Mouse (Mus musculus) heart, embryonic 12.5 days (tissue): ENCODE results near the gene Chd6. TPM values are rescaled to one million over a fixed set of nuclear protein-coding genes. Genes with fewer than 3 reads are reported as not detected.

Experiments
- ATAC-seq: fragments of 200-750 bp; cut with Nextera tagmentation; 2 replicates; pipeline ENCODE4 v1.8.0; 2017; ENCODE audit warnings: moderate TSS enrichment, moderate library complexity; ENCODE audit not compliant: insufficient number of reproducible peaks, low FRiP score
- H3K27ac ChIP-seq: fragments of 300-500 bp; sonication (generic); 2 replicates; pipeline ENCODE4 v1.5.1; 2016; ENCODE audit warnings: mild to moderate bottlenecking, moderate library complexity; ENCODE audit not compliant: poor library complexity, severe bottlenecking
- H3K27me3 ChIP-seq: fragments of 300-500 bp; sonication (generic); replicated peaks from 2 replicates; pipeline ENCODE4 v1.6.1; 2016; ENCODE audit warnings: mild to moderate bottlenecking, moderate library complexity
- H3K36me3 ChIP-seq: fragments of 300-500 bp; sonication (generic); 2 replicates; pipeline ENCODE4 v1.6.1; 2016; ENCODE audit warnings: mild to moderate bottlenecking, moderate library complexity
- H3K4me1 ChIP-seq: fragments of 300-500 bp; sonication (generic); replicated peaks from 2 replicates; pipeline ENCODE4 v1.6.1; 2016; ENCODE audit warnings: mild to moderate bottlenecking
- H3K4me2 ChIP-seq: fragments of 300-500 bp; sonication (generic); 2 replicates; pipeline ENCODE4 v1.6.1; 2016; ENCODE audit warnings: mild to moderate bottlenecking, moderate library complexity
- H3K4me3 ChIP-seq: fragments of 300-500 bp; sonication (generic); 2 replicates; pipeline ENCODE4 v1.5.1; 2016; ENCODE audit warnings: mild to moderate bottlenecking
- H3K9ac ChIP-seq: fragments of 300-500 bp; sonication (generic); 2 replicates; pipeline ENCODE4 v1.6.1; 2016; ENCODE audit warnings: mild to moderate bottlenecking, moderate library complexity
- H3K9me3 ChIP-seq: fragments of 300-500 bp; sonication (generic); replicated peaks from 2 replicates; pipeline ENCODE4 v1.6.1; 2016; ENCODE audit warnings: mild to moderate bottlenecking, moderate library complexity
- WGBS: fragments of 180-500 bp; shearing (Covaris S2); methylation state at CpG from one replicate; pipeline ENCODE4 v1.1.7; 2016; 5-methylcytosine and 5-hydroxymethylcytosine counted together
- polyA plus RNA-seq: library from polyadenylated mRNA; unstranded; fragments of >200 nt; fragmentation: Nextera tagmentation; extraction: Ambion mirVana; gene quantifications from 2 replicates; pipeline ENCODE4 v1.2.1, GENCODE M21; 2016

Gene Chd6
- polyA plus RNA-seq, 1 experiment from 2014 or later, result 17.7 TPM

DNA sequence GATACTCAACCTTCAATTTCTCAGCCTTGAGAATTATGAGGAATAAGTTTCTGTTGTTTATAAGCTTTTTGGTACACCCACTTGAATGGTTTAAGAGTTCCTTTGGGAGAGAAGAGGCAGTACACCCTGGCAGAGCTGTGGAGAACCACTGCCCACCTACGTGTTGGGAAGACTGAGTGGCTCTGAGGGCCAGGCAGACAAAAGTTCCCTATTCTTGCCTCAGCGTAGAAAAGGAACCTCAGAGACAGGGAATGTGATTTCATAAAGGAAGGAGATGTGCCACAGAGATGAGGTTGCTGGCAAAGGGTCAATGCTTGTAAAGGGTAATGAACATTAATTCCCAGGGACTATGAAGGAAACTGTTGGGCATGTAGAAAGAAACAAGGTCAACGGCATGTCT, 154.3 kb downstream of the Chd6 start:
- no peak for ATAC-seq
- H3K27me3 ChIP-seq, result no peaks in the 10 kb centered on the region
- no peak overlapping the region for H3K4me2 ChIP-seq
- 91% methylated on average over 3 of the region's 3 CpGs for WGBS
- H3K36me3 ChIP-seq, result peaks cover 70% of the 10 kb centered on the region
- no peak overlapping the region for H3K27ac ChIP-seq
- H3K9ac ChIP-seq, result no peak overlapping the region
- peaks cover 18% of the 10 kb centered on the region for H3K4me1 ChIP-seq
- no peaks in the 10 kb centered on the region for H3K9me3 ChIP-seq
- no peak overlapping the region for H3K4me3 ChIP-seq

DNA sequence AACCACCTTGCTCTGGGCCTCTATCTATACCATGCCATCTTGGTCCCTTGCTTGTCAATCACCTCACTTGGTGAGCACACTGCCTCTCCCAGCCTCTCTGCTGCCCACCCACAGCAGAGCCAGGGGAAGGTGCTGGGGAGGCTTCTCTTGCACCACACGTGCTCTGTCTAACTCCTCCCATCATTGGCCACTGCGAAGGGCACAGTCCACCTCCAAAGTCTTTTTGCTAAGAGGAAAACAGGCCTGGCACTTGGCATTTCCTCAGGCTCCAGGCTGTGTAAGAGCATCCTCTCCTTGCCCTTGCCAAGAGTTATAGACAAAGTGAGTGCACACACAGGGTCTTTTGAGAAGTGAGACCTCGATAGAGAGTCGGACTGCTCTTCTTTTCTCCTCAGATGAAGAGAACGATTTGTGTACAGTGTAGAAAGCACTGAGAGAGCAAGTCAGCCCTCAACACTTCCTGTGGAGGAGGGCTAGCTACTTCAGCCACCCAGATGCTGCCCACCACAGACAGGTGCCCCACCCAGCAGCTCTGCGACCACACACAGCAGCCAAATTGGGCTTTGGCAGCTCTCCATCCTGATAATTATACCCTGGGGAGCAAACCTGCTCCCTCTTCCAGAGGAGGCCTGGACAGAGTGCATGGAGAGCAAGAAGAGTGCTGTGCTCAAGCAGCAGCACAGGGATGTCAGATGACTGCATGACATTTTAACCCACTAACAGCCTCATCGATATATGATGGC, 155.6 kb downstream of the Chd6 start:
- Histone ChIP-seq H3K9ac (no peak overlapping the region), H3K36me3 (peaks cover 75% of the 10 kb centered on the region), H3K4me2 (no peak overlapping the region), H3K27ac (no peak overlapping the region), H3K4me3 (no peak overlapping the region), H3K9me3 (no peaks in the 10 kb centered on the region), H3K4me1 (peaks cover 18% of the 10 kb centered on the region), H3K27me3 (no peaks in the 10 kb centered on the region)
- no peak for ATAC-seq
- WGBS, result 74% methylated on average over 7 of the region's 7 CpGs

DNA sequence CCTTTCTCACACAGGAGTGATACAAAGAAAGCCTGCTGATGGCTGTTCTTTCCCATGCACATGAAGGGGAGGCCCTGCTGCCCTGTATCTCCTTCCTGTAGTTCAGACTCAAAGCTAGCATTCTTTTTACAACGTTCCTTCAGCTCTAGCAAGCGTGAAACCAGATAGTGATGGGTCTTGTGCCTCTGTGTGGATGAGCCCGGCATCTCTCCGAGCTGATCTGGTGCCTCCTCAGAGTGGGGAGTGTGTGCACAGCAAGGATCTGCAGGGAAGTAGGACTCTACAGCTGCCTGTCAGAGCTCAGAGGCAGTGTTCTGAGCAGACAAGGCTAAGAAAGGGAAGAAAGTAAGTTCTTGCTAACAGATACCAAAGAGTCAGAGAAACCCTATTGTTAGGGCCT, 157.3 kb downstream of the Chd6 start:
- Histone ChIP-seq H3K9me3 (no peaks in the 10 kb centered on the region), H3K4me1 (peaks cover 18% of the 10 kb centered on the region), H3K36me3 (peaks cover 73% of the 10 kb centered on the region), H3K4me3 (no peak overlapping the region), H3K27ac (no peak overlapping the region), H3K27me3 (no peaks in the 10 kb centered on the region), H3K4me2 (no peak overlapping the region), H3K9ac (no peak overlapping the region)
- ATAC-seq, result no peak
- 54% methylated on average over 4 of the region's 4 CpGs for WGBS

DNA sequence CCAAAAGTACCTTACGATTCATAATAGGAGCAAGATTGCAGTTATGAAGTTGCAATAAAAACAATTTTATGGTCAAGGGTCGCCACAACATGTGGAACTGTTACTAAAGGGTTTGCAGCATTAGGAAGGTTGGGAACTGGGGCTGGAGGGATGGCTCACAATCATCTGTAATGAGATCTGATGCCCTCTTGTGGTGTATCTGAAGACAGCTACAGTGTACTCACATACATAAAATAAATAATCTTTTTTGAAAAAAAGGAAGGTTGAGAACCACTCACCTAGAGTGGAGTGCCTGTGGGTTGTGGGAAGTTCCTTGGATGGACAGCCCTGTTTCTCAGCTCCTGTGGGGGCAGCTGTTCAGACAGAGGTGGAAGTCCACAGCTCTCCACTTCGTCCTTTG, 166.4 kb downstream of the Chd6 start:
- 67% methylated on average over 3 of the region's 3 CpGs for WGBS
- Histone ChIP-seq H3K4me1 (peaks cover 39% of the 10 kb centered on the region), H3K4me2 (no peak overlapping the region), H3K27me3 (0 out of 2 replicates have a peak, but pooled peaks cover 5% of the 10 kb centered on the region), H3K27ac (no peak overlapping the region), H3K4me3 (no peak overlapping the region), H3K36me3 (0 out of 2 replicates have a peak, but pooled peaks cover 2% of the 10 kb centered on the region), H3K9me3 (no peaks in the 10 kb centered on the region), H3K9ac (no peak overlapping the region)
- ATAC-seq, result no peak

DNA sequence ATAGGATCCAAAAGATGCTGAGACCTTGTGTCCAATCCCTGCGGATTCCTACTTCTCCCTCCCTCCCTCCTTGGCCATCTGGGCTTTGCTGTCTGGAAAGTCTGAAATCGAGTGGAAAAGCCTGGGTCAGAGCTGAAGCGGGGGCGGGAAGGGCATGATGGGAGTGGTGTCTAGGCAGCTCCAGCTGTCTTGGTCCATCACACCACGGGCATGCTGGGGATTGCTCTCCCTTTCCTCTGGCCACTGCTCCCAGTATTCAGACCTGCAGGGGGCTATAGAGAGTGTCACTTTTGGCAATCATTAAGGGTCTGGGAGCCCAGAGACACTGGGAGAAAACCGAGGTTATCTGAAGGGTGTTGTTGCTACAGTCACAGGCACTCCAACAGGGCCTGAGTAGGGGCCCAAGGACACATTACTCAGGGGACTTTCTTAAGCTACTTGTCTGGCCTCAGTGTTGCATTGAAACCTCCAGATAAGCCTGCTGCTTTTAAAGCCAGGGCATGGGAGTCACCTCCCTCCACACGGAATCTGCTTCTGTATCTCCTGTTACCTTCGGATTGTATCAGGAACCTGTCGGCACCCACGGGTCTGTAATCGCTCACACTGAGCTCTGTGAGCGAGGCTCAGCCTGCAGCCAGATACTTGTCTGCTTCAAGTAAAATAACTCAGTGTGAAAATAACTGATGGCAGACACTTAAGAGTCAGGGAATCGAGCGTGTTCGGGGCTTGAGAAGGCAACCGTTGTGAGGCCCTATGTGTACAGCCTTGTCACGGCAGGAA, 167.8 kb downstream of the Chd6 start:
- 0 out of 2 replicates have a peak, but pooled peaks cover 6% of the 10 kb centered on the region for H3K27me3 ChIP-seq
- H3K9me3 ChIP-seq, result no peaks in the 10 kb centered on the region
- H3K9ac ChIP-seq, result no peak overlapping the region
- 12% methylated on average over 17 of the region's 17 CpGs for WGBS
- peaks cover 39% of the 10 kb centered on the region for H3K4me1 ChIP-seq
- H3K4me3 ChIP-seq, result no peak overlapping the region
- H3K27ac ChIP-seq, result peak overlapping the region; percentile 65
- H3K36me3 ChIP-seq, result 0 out of 2 replicates have a peak, but pooled peaks cover 2% of the 10 kb centered on the region
- peak overlapping the region; percentile 53 for H3K4me2 ChIP-seq
- peak; percentile 61 for ATAC-seq

DNA sequence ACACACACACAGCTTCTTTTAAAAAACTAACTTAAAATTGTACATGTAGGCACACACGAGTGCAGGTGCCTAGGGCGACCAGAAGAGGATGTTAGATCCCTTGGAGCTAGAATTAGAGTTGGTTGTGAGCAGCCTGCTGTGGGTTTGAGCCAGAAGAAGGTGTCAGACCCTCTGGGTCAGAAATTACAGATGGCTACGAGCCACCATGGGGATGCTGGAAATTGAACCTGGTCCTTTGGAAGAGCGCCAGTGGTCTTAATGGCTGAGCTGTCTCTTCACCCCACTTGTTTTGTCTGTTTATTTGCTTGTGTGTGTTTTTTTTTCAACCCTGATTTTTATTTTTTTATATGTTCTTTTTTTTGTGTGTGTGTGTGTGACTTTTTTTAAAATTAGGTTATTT, 174.4 kb downstream of the Chd6 start:
- Histone ChIP-seq H3K4me2 (no peak overlapping the region), H3K9ac (no peak overlapping the region), H3K36me3 (no peaks in the 10 kb centered on the region), H3K4me3 (no peak overlapping the region), H3K9me3 (peaks cover 6% of the 10 kb centered on the region), H3K27me3 (0 out of 2 replicates have a peak, but pooled peaks cover 13% of the 10 kb centered on the region), H3K4me1 (no peaks in the 10 kb centered on the region), H3K27ac (no peak overlapping the region)
- 79% methylated on average over 4 of the region's 4 CpGs for whole genome bisulfite sequencing
- no peak for ATAC-seq

DNA sequence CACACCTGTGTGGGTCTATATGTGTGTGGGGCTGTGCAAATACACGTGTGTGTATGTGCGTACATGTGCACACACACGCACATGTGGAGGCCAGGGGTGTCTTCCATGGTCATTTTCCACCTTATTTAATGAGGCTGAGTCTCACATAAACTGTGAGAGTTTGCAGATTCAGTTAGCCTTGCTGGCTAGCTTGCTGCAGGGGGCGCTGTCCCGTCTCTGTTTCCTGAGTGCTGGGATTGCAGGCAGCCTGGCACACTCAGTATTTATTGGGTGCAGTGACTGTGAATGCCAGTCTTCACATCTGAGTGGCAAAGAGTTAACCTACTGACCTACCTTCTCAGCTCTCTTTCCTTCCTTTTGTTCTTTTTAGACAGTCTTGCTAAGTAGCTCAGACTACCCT, 175.0 kb downstream of the Chd6 start:
- Histone ChIP-seq H3K27me3 (0 out of 2 replicates have a peak, but pooled peaks cover 13% of the 10 kb centered on the region), H3K4me2 (no peak overlapping the region), H3K27ac (no peak overlapping the region), H3K4me1 (no peaks in the 10 kb centered on the region), H3K4me3 (no peak overlapping the region), H3K36me3 (no peaks in the 10 kb centered on the region), H3K9me3 (peaks cover 6% of the 10 kb centered on the region), H3K9ac (no peak overlapping the region)
- WGBS, result 65% methylated on average over 5 of the region's 5 CpGs
- no peak for ATAC-seq

DNA sequence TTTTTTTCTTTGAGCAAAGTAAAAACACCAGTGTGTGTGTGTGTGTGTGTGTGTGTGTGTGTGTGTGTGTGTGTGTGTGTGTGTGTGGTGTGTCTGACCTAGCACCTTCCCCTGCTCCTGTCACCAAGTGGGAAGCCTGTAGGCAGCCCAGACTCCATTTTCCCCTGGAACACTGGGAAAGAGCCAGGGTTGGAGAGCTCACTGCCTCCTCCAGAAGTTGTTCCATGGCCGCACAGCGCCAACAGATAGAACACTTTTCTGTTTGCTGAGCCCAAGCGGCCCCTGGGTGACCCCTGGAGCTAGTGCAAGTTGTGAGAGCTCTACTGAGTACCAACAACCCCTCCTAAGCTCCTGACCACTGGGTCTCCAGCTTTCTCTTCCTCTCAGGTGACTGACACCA, 175.9 kb downstream of the Chd6 start:
- Histone ChIP-seq H3K4me1 (no peaks in the 10 kb centered on the region), H3K36me3 (no peaks in the 10 kb centered on the region), H3K4me2 (no peak overlapping the region), H3K27me3 (0 out of 2 replicates have a peak, but pooled peaks cover 8% of the 10 kb centered on the region), H3K4me3 (no peak overlapping the region), H3K9me3 (peaks cover 6% of the 10 kb centered on the region), H3K9ac (no peak overlapping the region), H3K27ac (no peak overlapping the region)
- no peak for ATAC-seq
- WGBS, result 63% methylated on average over 3 of the region's 3 CpGs

DNA sequence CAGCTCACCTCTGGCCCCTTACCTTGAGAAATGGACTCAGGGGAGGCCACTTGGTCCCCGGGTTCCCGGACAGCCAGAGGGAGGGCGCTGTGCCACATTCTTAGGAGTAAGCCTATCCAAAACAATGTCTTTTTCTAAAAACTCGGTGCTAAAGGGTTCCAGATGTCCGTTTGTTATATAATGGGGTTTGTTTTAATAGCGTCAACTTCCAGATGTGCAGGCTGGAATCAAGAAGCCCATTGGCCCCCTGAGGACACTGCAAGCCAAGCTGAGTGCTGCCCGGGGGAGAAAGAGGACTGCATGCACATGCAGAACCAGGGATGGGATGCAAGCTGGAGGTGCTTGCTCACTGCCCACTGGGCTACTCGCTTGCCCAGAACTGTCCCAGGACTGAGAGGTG, 176.6 kb downstream of the Chd6 start:
- no peak overlapping the region for H3K4me2 ChIP-seq
- no peak overlapping the region for H3K27ac ChIP-seq
- 0 out of 2 replicates have a peak, but pooled peaks cover 8% of the 10 kb centered on the region for H3K27me3 ChIP-seq
- H3K36me3 ChIP-seq, result no peaks in the 10 kb centered on the region
- no peak overlapping the region for H3K4me3 ChIP-seq
- no peaks in the 10 kb centered on the region for H3K4me1 ChIP-seq
- H3K9ac ChIP-seq, result no peak overlapping the region
- WGBS, result 70% methylated on average over 8 of the region's 8 CpGs
- no peak for ATAC-seq
- H3K9me3 ChIP-seq, result peaks cover 6% of the 10 kb centered on the region

DNA sequence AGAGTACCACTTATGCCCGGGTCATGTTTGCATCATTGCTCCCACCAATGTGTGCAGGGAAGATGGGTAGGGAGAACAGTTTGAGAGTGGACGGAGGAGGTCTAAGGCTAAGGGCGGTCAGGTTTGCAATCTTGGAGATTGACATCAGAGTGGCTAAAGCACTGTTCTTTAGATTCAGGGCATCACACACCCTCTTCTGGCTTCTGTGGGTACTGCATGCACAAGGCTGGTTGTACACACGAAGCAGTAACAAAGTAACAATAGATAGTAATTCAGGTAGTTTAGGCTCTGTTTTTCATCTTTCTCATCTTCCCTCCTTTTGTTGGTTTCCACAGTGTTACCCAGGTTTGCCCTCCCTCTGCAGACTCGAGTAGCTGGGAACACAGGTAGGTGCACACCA, 177.5 kb downstream of the Chd6 start:
- WGBS, result 90% methylated on average over 5 of the region's 5 CpGs
- H3K36me3 ChIP-seq, result no peaks in the 10 kb centered on the region
- H3K9me3 ChIP-seq, result peaks cover 6% of the 10 kb centered on the region
- H3K4me2 ChIP-seq, result no peak overlapping the region
- H3K4me1 ChIP-seq, result no peaks in the 10 kb centered on the region
- no peak for ATAC-seq
- 0 out of 2 replicates have a peak, but pooled peaks cover 8% of the 10 kb centered on the region for H3K27me3 ChIP-seq
- H3K9ac ChIP-seq, result no peak overlapping the region
- no peak overlapping the region for H3K27ac ChIP-seq
- H3K4me3 ChIP-seq, result no peak overlapping the region

DNA sequence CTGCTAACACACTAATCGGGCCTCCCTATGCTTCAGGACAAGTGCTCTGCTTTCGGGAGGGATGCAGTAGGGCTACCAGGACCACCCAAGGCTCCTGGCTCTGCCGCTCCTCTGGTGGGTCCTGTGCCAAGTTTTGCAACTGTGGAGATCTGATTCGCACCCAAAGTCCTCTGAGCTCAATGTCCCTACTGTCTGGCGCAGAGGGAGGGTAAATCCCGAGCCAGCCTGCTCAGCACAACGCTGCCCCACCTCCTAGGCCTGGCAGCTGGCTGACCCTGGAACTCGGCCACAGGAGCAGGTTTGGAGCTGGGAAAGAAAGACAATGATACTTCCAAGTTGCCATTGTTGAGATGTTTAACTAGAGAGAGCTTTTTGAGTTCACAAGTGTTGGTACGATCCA, 183.7 kb downstream of the Chd6 start:
- Histone ChIP-seq H3K27ac (no peak overlapping the region), H3K4me1 (no peaks in the 10 kb centered on the region), H3K27me3 (peaks cover 3% of the 10 kb centered on the region; the same call in 1 of the 2 replicates), H3K36me3 (no peaks in the 10 kb centered on the region), H3K9ac (no peak overlapping the region), H3K9me3 (no peaks in the 10 kb centered on the region), H3K4me3 (no peak overlapping the region), H3K4me2 (no peak overlapping the region)
- no peak for ATAC-seq
- WGBS, result 69% methylated on average over 9 of the region's 9 CpGs
